ENCODE assay signal across 12 mouse cellular contexts in genomic region chr2:72672908-72673901, GRCm38 (mm10).
A peak's percentile ranks its signal among the peaks of the same experiment; 100 is the strongest.
DNase-seq lines count a peak whose midpoint lies in the region; ATAC-seq and TF ChIP-seq lines count a peak whose summit lies in the region.
"Had no signal": no experiment of that assay in that cellular context is flagged by ENCODE, and none has a peak within 500 bp of the region (broad histone marks: within the 10 kb centered on the region; RNA-seq: fewer than 3 reads in every experiment).

No protein-coding gene starts in this region.

- no peaks in the 10 kb centered on the region for H3K27me3 ChIP-seq in kidney, embryonic 15.5 days
- no peaks in the 10 kb centered on the region for H3K27me3 ChIP-seq in kidney, adult 2 months (replicated peaks; ENCODE audit: control insufficient read depth, insufficient read depth, low read length)
- H3K27me3 ChIP-seq: limb, embryonic 12.5 days had no signal

- H3K36me3 ChIP-seq in kidney, embryonic 15.5 days = no peaks in the 10 kb centered on the region
- no peaks in the 10 kb centered on the region for H3K36me3 ChIP-seq in kidney, adult 2 months (ENCODE audit: control insufficient read depth, insufficient read depth, low read length)
- H3K36me3 ChIP-seq: limb, embryonic 12.5 days had no signal

- no peak for TF ChIP-seq POLR2A in kidney, adult 2 months (IDR thresholded peaks at IDR 0.05; ENCODE audit: low read depth, low read length)
- TF ChIP-seq POLR2A in brain, embryonic 14.5 days (IDR thresholded peaks at IDR 0.05; ENCODE audit: borderline replicate concordance, extremely low read depth, insufficient read depth, insufficient read length, poor library complexity, severe bottlenecking) = no peak

- peaks cover 15% of the 10 kb centered on the region for H3K4me1 ChIP-seq in kidney, embryonic 15.5 days
- no peaks in the 10 kb centered on the region for H3K4me1 ChIP-seq in kidney, adult 2 months (ENCODE audit: control insufficient read depth, insufficient read depth, low read length)

- peak overlapping the region; percentile 48; the same call in 1 of the 2 replicates for H3K27ac ChIP-seq in kidney, embryonic 15.5 days
- H3K27ac ChIP-seq in kidney, adult 2 months (ENCODE audit: insufficient read depth, low read depth, low read length) = no peak overlapping the region
- H3K27ac ChIP-seq: heart, adult 2 months; limb, embryonic 12.5 days had no signal

- no peaks in the 10 kb centered on the region for H3K9me3 ChIP-seq in kidney, embryonic 15.5 days (replicated peaks)
- H3K9me3 ChIP-seq: limb, embryonic 12.5 days had no signal

- ATAC-seq in kidney, embryonic 15.5 days (replicated peaks; ENCODE audit: low FRiP score) = 0 out of 2 replicates have a peak, but pooled peaks have one; percentile 33
- ATAC-seq in CD4-positive, CD25-positive, alpha-beta regulatory T cell, adult 4 months = no peak

- 43% methylated on average over 13 of the region's 13 CpGs for WGBS in kidney, embryonic 15.5 days
- WGBS in kidney, adult 2 months = 63% methylated on average over 13 of the region's 13 CpGs

- H3K4me3 ChIP-seq in kidney, embryonic 15.5 days (replicated peaks) = no peak overlapping the region
- H3K4me3 ChIP-seq in kidney, adult 2 months (ENCODE audit: insufficient read depth, low read depth, low read length) = no peak overlapping the region
- H3K4me3 ChIP-seq: heart, adult 2 months; limb, embryonic 12.5 days had no signal

- H3K4me2 ChIP-seq in kidney, embryonic 15.5 days = no peak overlapping the region

- H3K9ac ChIP-seq in kidney, embryonic 15.5 days = no peak overlapping the region
- H3K9ac ChIP-seq: limb, embryonic 12.5 days had no signal

- no peak for DNase-seq in kidney, adult 2 months
- peak; percentile 66 for DNase-seq in Muller cell, postnatal 12 days (ENCODE audit: inconsistent ontology term)
- DNase-seq in brain, embryonic 14.5 days (ENCODE audit: low read depth) = peak; percentile 85
- DNase-seq in mesoderm, embryonic 11.5 days (ENCODE audit: low read depth, low spot score) = peak; percentile 22
- no peak for DNase-seq in gastrocnemius, postnatal 10 days
- DNase-seq in spleen, postnatal 10 days (ENCODE audit: low spot score in 2 of 2) = no peak
- DNase-seq: cerebellum, adult 9-10 months; thymus, postnatal 36 days had no signal

- no peak for TF ChIP-seq CTCF in kidney, adult 2 months (conservative IDR thresholded peaks at IDR 0.05; ENCODE audit: insufficient read depth, insufficient read length, low read depth, low read length)
- no peak for TF ChIP-seq CTCF in brain, embryonic 14.5 days (IDR thresholded peaks at IDR 0.05; ENCODE audit: borderline replicate concordance, extremely low read depth, insufficient read depth, insufficient read length)

Comparison
In these comparisons a context has a peak if more than half of its experiments do, and no peak if none do; other contexts are left out.
1. DNase-seq: peak in Muller cell, postnatal 12 days (single experiment), brain, embryonic 14.5 days (single experiment) and mesoderm, embryonic 11.5 days (single experiment); none in kidney, adult 2 months (single experiment), gastrocnemius, postnatal 10 days (single experiment) and spleen, postnatal 10 days (0 of 2).